Mouse (Mus musculus): ENCODE measurements around the gene Zfp52.

DNA sequence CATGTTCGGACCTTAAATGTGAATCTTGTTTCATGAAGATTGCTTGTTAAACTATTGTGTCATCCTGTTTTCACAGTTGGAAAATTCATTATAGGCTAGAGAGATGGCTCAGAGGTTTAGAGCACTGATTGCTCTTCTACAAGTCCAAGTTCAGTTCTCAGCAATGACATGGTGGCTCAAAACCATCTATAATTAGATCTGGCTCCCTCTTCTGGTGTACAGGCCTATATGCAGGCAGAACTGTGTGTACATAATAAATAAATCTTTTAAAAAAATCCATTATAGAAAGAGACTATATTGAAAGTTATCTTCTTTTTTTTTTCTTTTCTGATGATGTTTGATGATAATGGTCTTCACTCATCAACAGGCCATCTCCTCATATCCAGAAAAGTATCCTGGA is 30.8 kb upstream of the Zfp52 start:
- TF ChIP-seq POLR2A (IDR thresholded peaks at IDR 0.05; ENCODE audit: low read depth, low read length) (no peak), CTCF (IDR thresholded peaks at IDR 0.05; ENCODE audit: borderline replicate concordance, insufficient read depth, low read length) (no peak)

Measured in embryonic fibroblast, embryonic 13.5 days (primary cell).